Mouse (Mus musculus) embryonic facial prominence, embryonic 10.5 days (tissue): ENCODE measurements around the gene Tmem208. TPM values are rescaled to one million over a fixed set of nuclear protein-coding genes. Genes with fewer than 3 reads are reported as not detected.
A peak's percentile ranks its signal among the peaks of the same experiment; 100 is the strongest.
"Not testable (repeated sequence)": the region's sequence is repeated elsewhere in the genome, so short reads cannot be mapped to it uniquely, and the experiment has no call there.

Experiments
- DNase-seq: peaks from one replicate; pipeline ENCODE4 v3.0.0-alpha.2; 2017; ENCODE audit warnings: low spot score
- H3K27ac ChIP-seq: fragments of 300-500 bp; sonication (generic); replicated peaks from 2 replicates; pipeline ENCODE4 v1.5.1; 2016; ENCODE audit warnings: mild to moderate bottlenecking
- H3K27me3 ChIP-seq: fragments of 300-500 bp; sonication (generic); replicated peaks from 2 replicates; pipeline ENCODE4 v1.6.1; 2016; ENCODE audit warnings: low read depth, mild to moderate bottlenecking; ENCODE audit not compliant: poor library complexity, severe bottlenecking
- H3K36me3 ChIP-seq: fragments of 300-500 bp; sonication (generic); replicated peaks from 2 replicates; pipeline ENCODE4 v1.6.1; 2016; ENCODE audit warnings: mild to moderate bottlenecking, moderate library complexity
- H3K4me1 ChIP-seq: fragments of 300-500 bp; sonication (generic); 2 replicates; pipeline ENCODE4 v1.6.1; 2016
- H3K4me3 ChIP-seq: fragments of 300-500 bp; sonication (generic); 2 replicates; pipeline ENCODE4 v1.5.1; 2016; ENCODE audit warnings: mild to moderate bottlenecking, moderate library complexity
- H3K9me3 ChIP-seq: fragments of 300-500 bp; sonication (generic); 2 replicates; pipeline ENCODE4 v1.6.1; 2016; ENCODE audit warnings: mild to moderate bottlenecking
- WGBS: fragments of 180-500 bp; shearing (Covaris S2); methylation state at CpG from one replicate; pipeline ENCODE4 v1.1.7; 2016; 5-methylcytosine and 5-hydroxymethylcytosine counted together
- polyA plus RNA-seq: library from polyadenylated mRNA; unstranded; fragments of >200 nt; fragmentation: Nextera tagmentation; extraction: Ambion mirVana; gene quantifications from 2 replicates; pipeline ENCODE4 v1.2.1, GENCODE M21; 2016

The Tmem208 gene
- polyA plus RNA-seq, 1 experiment from 2014 or later, result 99.4 TPM

DNA sequence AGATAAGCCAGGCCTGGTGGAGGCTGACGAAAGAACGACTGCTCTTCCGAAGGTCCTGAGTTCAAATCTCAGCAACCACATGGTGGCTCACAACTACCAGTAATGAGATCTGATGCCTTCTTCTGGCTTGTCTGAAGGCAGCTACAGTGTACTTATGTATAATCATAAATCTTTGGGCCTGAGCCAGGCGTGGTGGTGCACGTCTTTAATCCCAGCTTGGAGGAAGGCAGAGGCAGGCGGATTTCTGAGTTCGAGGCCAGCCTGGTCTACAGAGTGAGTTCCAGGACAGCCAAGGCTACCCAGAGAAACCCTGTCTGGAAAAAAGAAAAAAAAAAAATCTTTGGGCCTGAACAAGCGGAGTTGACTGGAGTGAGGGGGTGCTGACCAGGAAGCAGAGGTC, 34.8 kb upstream of the Tmem208 start:
- not testable (repeated sequence) for H3K4me3 ChIP-seq, H3K27ac ChIP-seq, DNase-seq, H3K9me3 ChIP-seq, H3K36me3 ChIP-seq
- Histone ChIP-seq H3K4me1 (peaks cover 31% of the 10 kb centered on the region), H3K27me3 (peaks cover 47% of the 10 kb centered on the region)
- WGBS, result 88% methylated on average over 8 of the region's 8 CpGs

DNA sequence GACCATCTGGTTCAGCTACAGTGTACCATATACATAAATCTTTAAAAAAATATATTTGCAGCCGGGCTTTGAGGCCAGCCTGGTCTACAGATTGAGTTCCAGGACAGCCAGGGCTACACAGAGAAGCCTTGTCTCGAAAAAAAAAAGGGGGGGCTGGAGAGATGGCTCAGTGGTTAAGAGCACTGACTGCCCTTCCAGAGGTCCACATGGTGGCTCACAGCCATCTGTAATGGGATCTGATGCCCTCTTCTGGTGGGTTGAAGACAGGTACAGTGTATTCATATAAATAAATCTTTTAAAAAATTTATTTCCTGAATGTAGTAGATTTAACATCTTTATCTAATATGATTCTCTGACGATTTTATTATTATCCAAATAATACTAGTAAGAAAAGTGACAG, 34.4 kb upstream of the Tmem208 start:
- H3K9me3 ChIP-seq, H3K36me3 ChIP-seq, H3K27ac ChIP-seq, DNase-seq, H3K4me3 ChIP-seq: not testable (repeated sequence)
- H3K4me1 ChIP-seq, result peaks cover 35% of the 10 kb centered on the region
- H3K27me3 ChIP-seq, result peaks cover 43% of the 10 kb centered on the region
- WGBS, result 66% methylated on average over 3 of the region's 3 CpGs

DNA sequence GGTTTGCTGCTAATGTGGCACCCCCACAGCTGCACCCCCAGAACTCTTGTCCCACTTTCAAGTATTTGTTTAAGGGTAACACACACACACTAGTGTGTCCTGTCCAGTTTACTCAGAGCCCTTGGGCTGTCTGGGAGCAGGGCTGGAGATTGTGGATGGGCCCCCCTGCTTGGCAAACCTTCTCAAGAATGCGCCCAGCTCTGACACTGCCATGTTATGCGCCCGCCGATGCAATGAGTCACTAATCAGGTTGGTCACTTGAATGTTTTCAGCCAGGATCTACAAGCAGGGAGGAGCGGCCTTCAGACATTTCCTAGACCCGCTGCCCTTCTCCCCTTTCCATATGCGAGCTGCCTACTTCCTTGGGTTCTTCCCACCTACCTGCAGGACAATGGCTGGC, 33.7 kb upstream of the Tmem208 start:
- Histone ChIP-seq H3K4me1 (peaks cover 39% of the 10 kb centered on the region), H3K4me3 (no peak overlapping the region), H3K27ac (no peak overlapping the region), H3K36me3 (no peaks in the 10 kb centered on the region), H3K9me3 (no peaks in the 10 kb centered on the region), H3K27me3 (peaks cover 42% of the 10 kb centered on the region)
- DNase-seq, result no peak
- 85% methylated on average over 7 of the region's 7 CpGs for WGBS

DNA sequence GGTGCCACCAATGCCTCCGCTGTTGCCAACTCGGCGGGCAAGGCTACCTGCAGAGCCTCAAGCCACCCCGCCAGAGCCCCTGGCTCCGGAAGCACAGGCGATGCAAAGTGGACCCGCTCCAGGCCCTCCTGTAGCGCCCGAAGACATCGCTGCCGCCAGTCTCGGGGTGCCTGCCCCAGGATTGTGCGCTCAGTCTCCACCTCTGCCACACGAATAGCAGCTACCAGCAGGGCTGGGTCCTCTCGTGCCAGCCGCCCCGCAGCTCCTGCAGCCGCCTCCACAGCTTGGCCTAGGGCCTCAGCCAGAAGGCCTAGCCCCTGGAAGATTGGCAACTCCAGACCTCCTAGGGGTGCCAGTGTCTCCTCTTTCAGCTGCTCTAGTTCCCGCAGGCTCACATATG, 32.7 kb upstream of the Tmem208 start:
- no peak for DNase-seq

DNA sequence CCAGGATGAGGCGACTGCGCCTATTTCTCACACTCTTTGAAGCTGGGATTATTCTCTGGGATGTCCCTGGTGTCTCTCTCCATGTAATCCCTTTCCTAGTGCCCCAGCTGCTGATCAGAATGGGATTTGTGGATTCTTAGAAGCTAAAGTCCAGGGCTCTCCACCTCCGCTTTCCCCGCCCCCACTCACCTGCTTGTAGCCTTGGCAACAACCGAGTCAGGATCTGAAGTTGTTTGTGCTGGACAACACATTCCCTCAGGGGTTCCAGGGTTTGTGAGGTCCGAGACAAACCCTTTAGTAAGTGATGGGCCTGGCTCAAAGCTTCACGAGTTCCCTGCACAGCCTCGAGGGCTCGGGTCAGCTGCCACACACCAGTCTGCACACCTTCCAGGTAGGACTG, 31.4 kb upstream of the Tmem208 start:
- DNase-seq, result no peak
- Histone ChIP-seq H3K4me1 (peaks cover 32% of the 10 kb centered on the region), H3K4me3 (peak overlapping the region; percentile 37), H3K9me3 (no peaks in the 10 kb centered on the region), H3K27me3 (peaks cover 39% of the 10 kb centered on the region), H3K36me3 (peaks cover 12% of the 10 kb centered on the region), H3K27ac (no peak overlapping the region)
- WGBS, result 63% methylated on average over 9 of the region's 9 CpGs

More for the DNA sequence above, 32.7 kb upstream of the Tmem208 start:
- Histone ChIP-seq H3K27me3 (peaks cover 42% of the 10 kb centered on the region), H3K27ac (no peak overlapping the region), H3K36me3 (no peaks in the 10 kb centered on the region), H3K4me1 (peaks cover 37% of the 10 kb centered on the region), H3K4me3 (no peak overlapping the region), H3K9me3 (no peaks in the 10 kb centered on the region)
- 67% methylated on average over 19 of the region's 19 CpGs for WGBS

DNA sequence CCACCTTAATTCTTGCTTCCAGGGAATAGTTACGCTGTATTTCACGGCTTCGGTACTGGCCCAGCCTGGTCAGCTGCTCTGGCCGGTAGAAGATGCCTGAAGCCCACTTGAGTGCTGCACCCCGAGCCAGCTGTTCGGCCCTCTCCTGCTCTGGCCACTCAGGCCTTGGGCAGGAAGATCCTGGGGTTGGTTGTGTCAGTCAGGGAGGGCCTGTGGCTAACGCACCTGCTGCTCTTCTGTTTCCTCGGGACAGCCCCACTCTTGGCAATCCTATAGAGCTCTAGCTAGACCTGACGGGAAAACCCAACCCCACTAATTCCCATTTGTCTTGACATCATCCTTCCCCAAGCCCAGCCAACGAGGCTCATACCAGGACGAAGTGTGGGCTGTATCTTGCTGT, 30.9 kb upstream of the Tmem208 start:
- Histone ChIP-seq H3K4me1 (peaks cover 27% of the 10 kb centered on the region), H3K36me3 (peaks cover 17% of the 10 kb centered on the region), H3K27me3 (peaks cover 35% of the 10 kb centered on the region), H3K4me3 (peak overlapping the region; percentile 37), H3K9me3 (no peaks in the 10 kb centered on the region), H3K27ac (no peak overlapping the region)
- 70% methylated on average over 11 of the region's 11 CpGs for WGBS
- no peak for DNase-seq

DNA sequence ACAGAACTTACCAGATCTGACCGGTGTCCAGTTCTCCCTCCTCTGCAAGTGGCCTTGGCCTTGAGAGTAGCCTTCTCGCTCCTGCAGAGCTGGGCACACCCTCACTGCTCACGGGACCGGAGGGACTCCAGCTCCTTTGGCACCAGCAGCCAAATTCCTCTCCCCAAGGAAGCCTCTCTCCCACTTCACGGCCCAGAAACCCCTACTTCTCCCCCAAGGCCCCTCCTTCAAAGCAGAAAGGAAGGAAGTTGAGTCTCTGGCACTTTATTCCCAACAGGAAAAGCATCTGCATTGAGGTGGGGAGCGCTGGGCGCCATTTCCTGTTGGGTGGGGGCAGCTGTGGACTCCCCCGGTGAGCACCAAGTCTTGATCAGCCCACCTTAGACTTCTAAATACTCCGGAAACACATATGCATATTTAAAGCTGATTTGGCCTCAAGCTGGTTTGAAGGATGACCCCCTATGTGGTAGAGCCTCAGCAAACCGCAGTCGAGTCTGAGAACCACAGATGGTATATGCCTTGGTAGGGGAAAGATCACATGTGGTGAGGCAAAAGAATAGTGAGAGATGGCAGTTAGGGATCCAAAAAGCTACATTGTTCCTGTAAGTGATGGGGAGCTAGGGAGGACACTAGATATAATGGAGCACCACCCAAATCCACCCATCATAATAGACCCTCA, 30.1 kb upstream of the Tmem208 start, which contains the start of gene Exoc3l:
Gene Exoc3l, minus strand, starts transcription at position 207 of the 679 bp plus-strand sequence.
- no peaks in the 10 kb centered on the region for H3K9me3 ChIP-seq
- peaks cover 21% of the 10 kb centered on the region for H3K4me1 ChIP-seq
- H3K4me3 ChIP-seq, result peak within 1 kb of the TSS; percentile 97
- H3K36me3 ChIP-seq, result peaks cover 25% of the 10 kb centered on the region
- no peak for DNase-seq
- WGBS, result 70% methylated on average over 11 of the region's 11 CpGs
- H3K27me3 ChIP-seq, result peaks cover 27% of the 10 kb centered on the region
- H3K27ac ChIP-seq, result peak within 1 kb of the TSS; percentile 90

DNA sequence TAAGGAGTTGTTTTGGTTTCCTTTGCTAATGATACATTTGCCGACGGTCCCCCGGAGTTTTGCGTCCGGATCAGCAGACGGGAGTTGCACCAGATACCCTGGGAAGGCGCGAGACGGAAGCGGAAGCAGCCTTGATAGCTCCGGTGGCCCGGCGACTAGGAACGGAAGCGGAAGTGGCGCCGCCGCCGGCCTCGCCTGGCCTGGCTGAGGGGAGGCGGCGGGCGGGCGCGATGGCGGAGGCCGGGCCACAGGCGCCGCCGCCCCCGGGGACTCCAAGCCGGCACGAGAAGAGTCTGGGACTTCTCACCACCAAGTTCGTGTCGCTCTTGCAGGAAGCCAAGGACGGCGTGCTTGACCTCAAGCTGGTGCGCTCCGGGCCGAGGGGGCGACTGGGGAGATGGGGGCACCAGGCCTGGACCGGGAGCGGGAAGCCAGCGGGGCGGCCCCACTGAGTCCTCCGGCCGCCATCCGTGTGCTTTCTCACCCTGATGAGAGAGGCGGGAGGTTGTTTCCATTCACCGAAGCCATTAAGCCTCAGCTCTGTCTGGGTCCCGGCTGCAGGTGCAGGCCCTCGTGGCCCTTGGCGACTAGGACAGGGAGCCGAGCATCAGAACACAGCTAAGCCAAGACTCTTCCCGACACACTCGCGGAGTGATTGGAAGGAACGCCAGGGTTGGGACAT, 28.5 kb upstream of the Tmem208 start, which contains the start of gene E2f4:
Gene E2f4, plus strand, starts transcription at position 153 of the 682 bp plus-strand sequence.
- H3K4me3 ChIP-seq, result peak within 1 kb of the TSS; percentile 97
- WGBS, result under 1% methylated on average over 58 of the region's 58 CpGs
- DNase-seq, result peak; percentile 96
- peaks cover 18% of the 10 kb centered on the region for H3K27me3 ChIP-seq
- H3K27ac ChIP-seq, result peak within 1 kb of the TSS; percentile 90
- no peaks in the 10 kb centered on the region for H3K9me3 ChIP-seq
- peaks cover 21% of the 10 kb centered on the region for H3K4me1 ChIP-seq
- peaks cover 41% of the 10 kb centered on the region for H3K36me3 ChIP-seq

DNA sequence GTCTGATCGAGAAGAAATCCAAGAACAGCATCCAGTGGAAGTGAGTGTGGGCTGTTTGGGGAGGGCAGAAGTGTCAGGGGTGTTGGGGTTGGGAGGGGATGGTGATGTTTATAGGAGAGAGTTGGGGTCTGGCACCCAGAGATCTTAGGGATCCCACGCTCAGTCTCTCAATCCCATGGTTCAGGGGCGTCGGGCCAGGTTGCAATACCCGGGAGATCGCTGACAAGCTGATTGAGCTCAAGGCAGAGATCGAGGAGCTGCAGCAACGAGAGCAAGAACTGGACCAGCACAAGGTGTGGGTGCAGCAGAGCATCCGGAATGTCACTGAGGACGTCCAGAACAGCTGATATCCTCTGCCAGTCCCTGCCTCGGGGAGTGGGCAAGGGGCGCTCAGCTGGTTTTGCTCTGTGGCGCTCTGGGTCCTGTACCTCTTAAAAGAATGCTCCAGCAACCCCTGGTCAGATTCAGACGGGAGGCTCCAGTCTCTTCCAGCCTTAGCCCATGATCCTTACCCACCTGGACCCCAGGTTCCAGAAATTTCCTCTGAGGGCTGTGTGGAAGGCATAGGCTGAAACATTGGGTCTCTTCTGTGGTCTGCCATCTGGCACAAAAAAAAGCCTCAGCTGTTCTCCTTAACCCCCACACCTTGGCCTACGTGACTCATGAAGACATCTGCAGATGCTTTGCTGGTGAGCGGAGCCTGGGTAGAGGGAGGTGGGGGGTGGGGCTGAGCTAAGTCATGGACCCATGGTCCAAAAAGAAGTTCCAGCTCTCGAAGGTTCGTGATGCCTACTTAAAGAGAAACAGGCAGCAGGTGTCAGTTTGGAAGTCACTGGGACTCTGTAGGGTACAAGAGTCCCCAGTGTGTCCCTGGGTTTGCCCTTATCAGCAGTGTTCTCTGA, 27.6 kb upstream of the Tmem208 start:
- Histone ChIP-seq H3K27ac (peak overlapping the region; percentile 90), H3K36me3 (peaks cover 51% of the 10 kb centered on the region), H3K9me3 (no peaks in the 10 kb centered on the region), H3K4me1 (peaks cover 21% of the 10 kb centered on the region), H3K4me3 (peak overlapping the region; percentile 97), H3K27me3 (peaks cover 8% of the 10 kb centered on the region; the same call in 1 of the 2 replicates)
- WGBS, result 65% methylated on average over 18 of the region's 18 CpGs
- no peak for DNase-seq

DNA sequence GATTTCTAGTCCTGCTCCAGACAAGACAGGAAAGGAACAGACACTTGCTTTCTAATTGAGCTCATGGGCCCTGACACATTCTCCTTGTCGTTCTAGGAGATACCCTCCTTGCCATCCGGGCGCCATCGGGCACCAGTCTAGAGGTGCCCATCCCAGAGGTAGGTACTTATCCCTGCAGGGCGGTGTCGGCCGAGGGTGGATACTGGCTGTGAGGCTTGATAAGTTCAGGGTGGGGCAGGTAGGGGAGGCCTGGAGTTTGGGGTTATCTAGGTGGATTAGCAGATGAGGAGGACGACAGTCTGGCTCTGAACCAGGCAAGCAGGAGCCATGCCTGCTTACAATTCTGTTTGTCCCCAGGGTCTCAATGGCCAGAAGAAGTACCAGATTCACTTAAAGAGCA, 26.2 kb upstream of the Tmem208 start:
- Histone ChIP-seq H3K27ac (no peak overlapping the region), H3K27me3 (peaks cover 4% of the 10 kb centered on the region; the same call in 1 of the 2 replicates), H3K4me3 (no peak overlapping the region), H3K36me3 (peaks cover 64% of the 10 kb centered on the region), H3K9me3 (no peaks in the 10 kb centered on the region), H3K4me1 (peaks cover 29% of the 10 kb centered on the region)
- WGBS, result 92% methylated on average over 8 of the region's 8 CpGs
- DNase-seq, result no peak

DNA sequence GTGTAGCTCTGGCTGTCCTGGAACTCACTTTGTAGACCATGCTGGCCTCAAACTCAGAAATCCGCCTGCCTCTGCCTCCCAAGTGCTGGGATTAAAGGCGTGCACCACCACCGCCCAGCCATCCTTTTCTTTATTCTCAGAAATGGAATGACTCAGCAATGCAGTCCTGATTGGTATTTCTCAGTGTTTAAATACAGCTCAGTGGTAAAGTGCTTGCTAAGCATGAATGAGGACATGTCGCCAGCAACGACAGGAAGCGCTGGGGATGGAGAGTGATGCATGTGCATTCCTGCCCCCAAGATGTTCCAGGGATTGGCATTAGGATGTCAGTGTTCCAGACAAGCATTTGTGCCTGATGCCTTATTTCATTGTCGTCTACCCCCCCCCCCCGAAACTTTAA, 22.8 kb upstream of the Tmem208 start:
- no peak for DNase-seq
- 87% methylated on average over 8 of the region's 8 CpGs for WGBS
- H3K4me1 ChIP-seq, result peaks cover 35% of the 10 kb centered on the region
- no peaks in the 10 kb centered on the region for H3K9me3 ChIP-seq
- H3K27ac ChIP-seq, result no peak overlapping the region
- H3K27me3 ChIP-seq, result no peaks in the 10 kb centered on the region
- H3K36me3 ChIP-seq, result peaks cover 86% of the 10 kb centered on the region
- H3K4me3 ChIP-seq, result no peak overlapping the region

DNA sequence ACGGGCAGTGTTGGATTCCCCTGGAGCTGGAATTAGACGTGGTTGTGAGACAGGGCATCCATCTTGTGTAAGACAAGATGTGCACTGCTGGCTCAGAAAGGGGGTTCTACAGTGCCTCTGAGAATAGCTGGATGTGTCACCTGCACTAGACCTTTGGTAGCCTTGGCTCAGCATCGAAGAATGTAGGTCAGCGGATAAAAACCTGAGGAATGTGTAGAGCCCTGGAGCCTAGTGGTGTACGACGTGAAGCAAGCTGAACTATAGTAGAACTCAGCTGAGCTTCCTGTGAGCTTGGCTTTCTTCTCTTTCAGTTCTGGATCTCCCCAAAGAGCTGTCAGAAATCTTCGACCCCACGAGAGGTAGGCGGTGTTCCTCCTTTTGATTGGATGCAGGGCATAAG, 22.3 kb upstream of the Tmem208 start:
- no peak overlapping the region for H3K27ac ChIP-seq
- whole genome bisulfite sequencing, result 86% methylated on average over 9 of the region's 9 CpGs
- no peaks in the 10 kb centered on the region for H3K9me3 ChIP-seq
- peaks cover 86% of the 10 kb centered on the region for H3K36me3 ChIP-seq
- DNase-seq, result no peak
- no peak overlapping the region for H3K4me3 ChIP-seq
- no peaks in the 10 kb centered on the region for H3K27me3 ChIP-seq
- peaks cover 31% of the 10 kb centered on the region for H3K4me1 ChIP-seq
